ENCODE assay signal across 14 mouse cellular contexts in genomic region chr9:32710987-32711652, GRCm38 (mm10).
A peak's percentile ranks its signal among the peaks of the same experiment; 100 is the strongest.
DNase-seq lines count a peak whose midpoint lies in the region; ATAC-seq lines count a peak whose summit lies in the region.
"Had no signal": no experiment of that assay in that cellular context is flagged by ENCODE, and none has a peak within 500 bp of the region (broad histone marks: within the 10 kb centered on the region; RNA-seq: fewer than 3 reads in every experiment).

No protein-coding gene starts in this region.

- H3K27ac ChIP-seq in heart, embryonic 14.5 days (replicated peaks in 1 of 2; ENCODE audit: control insufficient read depth in 1 of 2, insufficient read depth in 1 of 2, low read depth in 2 of 2, low read length in 2 of 2) = peak overlapping the region; percentile 32 to 57; a peak in 3 of 4 replicates
- H3K27ac ChIP-seq in stomach, embryonic 15.5 days = peak overlapping the region; percentile 17; the same call in 1 of the 2 replicates
- H3K27ac ChIP-seq: neural tube, embryonic 15.5 days had no signal

- H3K4me3 ChIP-seq in heart, embryonic 14.5 days (ENCODE audit: control insufficient read depth in 1 of 2, insufficient read depth in 1 of 2, low read depth in 1 of 2, low read length in 2 of 2) = no peak overlapping the region
- H3K4me3 ChIP-seq in stomach, embryonic 15.5 days (replicated peaks) = no peak overlapping the region
- H3K4me3 ChIP-seq: erythroblast, embryonic 14.5 days; megakaryocyte, embryonic 14.5 days; neural tube, embryonic 15.5 days had no signal

- no peaks in the 10 kb centered on the region for H3K27me3 ChIP-seq in heart, embryonic 14.5 days (ENCODE audit: control insufficient read depth, insufficient read depth, low read length)
- no peaks in the 10 kb centered on the region for H3K27me3 ChIP-seq in stomach, embryonic 15.5 days (replicated peaks)

- intact Hi-C loops in heart, postnatal 25 days (cut with DNase I) = loop anchor here (2.0 kb wide), 1 partner anchor 14 kb away; no protein-coding TSS in a partner anchor

- 0 out of 2 replicates have a peak, but pooled peaks cover 12% of the 10 kb centered on the region for H3K36me3 ChIP-seq in heart, embryonic 14.5 days (ENCODE audit: control insufficient read depth, insufficient read depth, low read length)
- H3K36me3 ChIP-seq in stomach, embryonic 15.5 days = no peaks in the 10 kb centered on the region
- H3K36me3 ChIP-seq: neural tube, embryonic 15.5 days had no signal

- no peaks in the 10 kb centered on the region for H3K9me3 ChIP-seq in heart, embryonic 14.5 days (ENCODE audit: control insufficient read depth, low read length)
- no peaks in the 10 kb centered on the region for H3K9me3 ChIP-seq in stomach, embryonic 15.5 days
- H3K9me3 ChIP-seq: megakaryocyte, embryonic 14.5 days; neural tube, embryonic 15.5 days had no signal

- H3K4me2 ChIP-seq in heart, embryonic 14.5 days (ENCODE audit: low read length) = no peak overlapping the region
- H3K4me2 ChIP-seq in stomach, embryonic 15.5 days = no peak overlapping the region
- H3K4me2 ChIP-seq: neural tube, embryonic 15.5 days had no signal

- peak; percentile 58 for DNase-seq in heart, adult 8-10 months (ENCODE audit: low spot score)
- DNase-seq in heart, postnatal 25 days (ENCODE audit: low spot score) = no peak
- peak; percentile 22 for DNase-seq in thymus, postnatal 14 days
- DNase-seq in thymus, postnatal 36 days = no peak
- DNase-seq in cerebellum, postnatal 36 days = no peak
- no peak for DNase-seq in spleen, postnatal 36 days (ENCODE audit: low spot score in 2 of 2)
- DNase-seq: adrenal gland, adult 2 months; cerebellum, adult 8-10 months; left cerebral cortex, postnatal 4 days had no signal

- WGBS in heart, embryonic 14.5 days = 64% methylated on average over 12 of the region's 12 CpGs
- 42% methylated on average over 12 of the region's 12 CpGs for WGBS in stomach, embryonic 15.5 days

- H3K4me1 ChIP-seq in heart, embryonic 14.5 days (ENCODE audit: control insufficient read depth in 2 of 2, insufficient read depth in 2 of 2, low read length in 2 of 2) = peaks cover 38 to 82% of the 10 kb centered on the region in 2 experiments
- peaks cover 48% of the 10 kb centered on the region for H3K4me1 ChIP-seq in stomach, embryonic 15.5 days

- no peak for ATAC-seq in heart, embryonic 14.5 days (ENCODE audit: insufficient number of reproducible peaks, insufficient read depth, low FRiP score, low read depth)
- no peak for ATAC-seq in stomach, embryonic 15.5 days (ENCODE audit: insufficient read depth, low FRiP score, low read depth)

- H3K9ac ChIP-seq in heart, embryonic 14.5 days (ENCODE audit: low read length) = peak overlapping the region; percentile 6; the same call in 1 of the 2 replicates
- H3K9ac ChIP-seq in stomach, embryonic 15.5 days = no peak overlapping the region
- H3K9ac ChIP-seq: neural tube, embryonic 15.5 days had no signal

Comparison
In these comparisons a context has a peak if more than half of its experiments do, and no peak if none do; other contexts are left out.
1. DNase-seq: peak in heart, adult 8-10 months (single experiment) and thymus, postnatal 14 days (single experiment); none in heart, postnatal 25 days (single experiment), thymus, postnatal 36 days (0 of 2), cerebellum, postnatal 36 days (0 of 2) and spleen, postnatal 36 days (0 of 2).